Comparison of ENCODE assay signal across 14 mouse cellular contexts in genomic region chr11:116589020-116589531, GRCm38 (mm10). TPM values are rescaled to one million over a fixed set of nuclear protein-coding genes. Genes with fewer than 3 reads are reported as not detected.
DNase-seq lines count a peak whose midpoint lies in the region; ATAC-seq and TF ChIP-seq lines count a peak whose summit lies in the region.
"Had no signal": no experiment of that assay in that cellular context is flagged by ENCODE, and none has a peak within 500 bp of the region (broad histone marks: within the 10 kb centered on the region; RNA-seq: fewer than 3 reads in every experiment).

No protein-coding gene starts in this region.

- no peak for DNase-seq in heart, adult 2 months
- peak; percentile 18 for DNase-seq in NIH3T3 (ENCODE audit: low read depth)
- DNase-seq in hindbrain, embryonic 11.5 days (ENCODE audit: low spot score) = peak; percentile 51
- DNase-seq in midbrain, postnatal 0 days (ENCODE audit: low spot score) = peak; percentile 36
- no peak for DNase-seq in adrenal gland, adult 2 months
- DNase-seq in thymus, postnatal 14 days = no peak
- DNase-seq: adrenal gland, postnatal 10 days; cerebellum, adult 11-12 months; gastrocnemius, postnatal 36 days; lung, postnatal 36 days had no signal

- no peak for TF ChIP-seq CTCF in heart, adult 2 months (IDR thresholded peaks at IDR 0.05)
- no peak for TF ChIP-seq CTCF in midbrain, postnatal 0 days (IDR thresholded peaks at IDR 0.05)
- no peak for TF ChIP-seq CTCF in intestine, postnatal 0 days (IDR thresholded peaks at IDR 0.05; ENCODE audit: low read depth)

- no peaks in the 10 kb centered on the region for H3K9me3 ChIP-seq in heart, embryonic 11.5 days (replicated peaks; ENCODE audit: control insufficient read depth, low read length)
- no peaks in the 10 kb centered on the region for H3K9me3 ChIP-seq in hindbrain, embryonic 11.5 days (ENCODE audit: control insufficient read depth, low read length)
- H3K9me3 ChIP-seq in midbrain, postnatal 0 days (ENCODE audit: low read length) = no peaks in the 10 kb centered on the region
- no peaks in the 10 kb centered on the region for H3K9me3 ChIP-seq in intestine, postnatal 0 days (ENCODE audit: control insufficient read depth)
- H3K9me3 ChIP-seq: embryonic facial prominence, embryonic 12.5 days had no signal

- peaks cover 9% of the 10 kb centered on the region for H3K27me3 ChIP-seq in heart, embryonic 11.5 days (ENCODE audit: control insufficient read depth, insufficient read depth, low read length)
- H3K27me3 ChIP-seq in heart, adult 2 months (ENCODE audit: control insufficient read depth, insufficient read depth, low read length) = no peaks in the 10 kb centered on the region
- H3K27me3 ChIP-seq in hindbrain, embryonic 11.5 days (ENCODE audit: control insufficient read depth, insufficient read depth, low read length) = no peaks in the 10 kb centered on the region
- no peaks in the 10 kb centered on the region for H3K27me3 ChIP-seq in midbrain, postnatal 0 days (ENCODE audit: insufficient read depth, low read length)
- H3K27me3 ChIP-seq in intestine, postnatal 0 days (replicated peaks; ENCODE audit: control insufficient read depth, insufficient read depth, low read length) = peaks cover 14% of the 10 kb centered on the region

- TF ChIP-seq EP300 in heart, adult 2 months (IDR thresholded peaks at IDR 0.05; ENCODE audit: insufficient read depth, low read depth, low read length) = no peak

- no peak overlapping the region for H3K27ac ChIP-seq in heart, embryonic 11.5 days (ENCODE audit: low read depth, low read length)
- H3K27ac ChIP-seq in heart, adult 2 months = no peak overlapping the region
- H3K27ac ChIP-seq in hindbrain, embryonic 11.5 days (ENCODE audit: low read depth, low read length) = no peak overlapping the region
- H3K27ac ChIP-seq in midbrain, postnatal 0 days (ENCODE audit: low read depth, low read length) = no peak overlapping the region
- no peak overlapping the region for H3K27ac ChIP-seq in intestine, postnatal 0 days (ENCODE audit: low read depth, low read length)
- H3K27ac ChIP-seq: embryonic facial prominence, embryonic 12.5 days had no signal

- 25% methylated on average over 14 of the region's 14 CpGs for WGBS in heart, embryonic 11.5 days (ENCODE audit: insufficient replicate concordance)
- WGBS in heart, adult 2 months = 15% methylated on average over 14 of the region's 14 CpGs
- WGBS in hindbrain, embryonic 11.5 days = 37% methylated on average over 14 of the region's 14 CpGs
- WGBS in midbrain, postnatal 0 days = 14% methylated on average over 14 of the region's 14 CpGs
- 31% methylated on average over 14 of the region's 14 CpGs for WGBS in intestine, postnatal 0 days

- no peak for ATAC-seq in heart, embryonic 11.5 days (replicated peaks; ENCODE audit: insufficient number of reproducible peaks, low FRiP score, low TSS enrichment)
- ATAC-seq in hindbrain, embryonic 11.5 days (ENCODE audit: low FRiP score) = peak; percentile 59; the same call in 1 of the 2 replicates
- no peak for ATAC-seq in midbrain, postnatal 0 days (ENCODE audit: low FRiP score)
- ATAC-seq in intestine, postnatal 0 days = no peak

- H3K4me3 ChIP-seq in heart, embryonic 11.5 days (ENCODE audit: low read depth, low read length) = no peak overlapping the region
- H3K4me3 ChIP-seq in heart, adult 2 months = no peak overlapping the region
- no peak overlapping the region for H3K4me3 ChIP-seq in hindbrain, embryonic 11.5 days (ENCODE audit: low read depth, low read length)
- H3K4me3 ChIP-seq in midbrain, postnatal 0 days (ENCODE audit: low read depth, low read length) = no peak overlapping the region
- H3K4me3 ChIP-seq in intestine, postnatal 0 days (ENCODE audit: low read depth, low read length) = no peak overlapping the region
- H3K4me3 ChIP-seq: embryonic facial prominence, embryonic 12.5 days had no signal

- H3K9ac ChIP-seq in heart, embryonic 11.5 days (ENCODE audit: low read depth, low read length) = peak overlapping the region; percentile 28; the same call in 1 of the 2 replicates
- no peak overlapping the region for H3K9ac ChIP-seq in heart, adult 2 months (ENCODE audit: low read depth, low read length)
- H3K9ac ChIP-seq in hindbrain, embryonic 11.5 days (ENCODE audit: low read depth, low read length) = no peak overlapping the region
- H3K9ac ChIP-seq in midbrain, postnatal 0 days (replicated peaks; ENCODE audit: low read length, poor library complexity, severe bottlenecking) = no peak overlapping the region
- H3K9ac ChIP-seq in intestine, postnatal 0 days (ENCODE audit: low read depth, low read length) = no peak overlapping the region
- H3K9ac ChIP-seq: embryonic facial prominence, embryonic 12.5 days had no signal

- intact Hi-C loops in heart, adult 2 months (cut with DNase I) = no loop called here

- 0 out of 2 replicates have a peak overlapping the region, but pooled peaks have one; percentile 16 for H3K4me2 ChIP-seq in heart, embryonic 11.5 days
- no peak overlapping the region for H3K4me2 ChIP-seq in hindbrain, embryonic 11.5 days (replicated peaks; ENCODE audit: low read depth, low read length)
- H3K4me2 ChIP-seq in midbrain, postnatal 0 days (ENCODE audit: low read depth, low read length, poor library complexity, severe bottlenecking) = peak overlapping the region; percentile 29; the same call in 1 of the 2 replicates
- no peak overlapping the region for H3K4me2 ChIP-seq in intestine, postnatal 0 days (replicated peaks; ENCODE audit: low read depth)
- H3K4me2 ChIP-seq: embryonic facial prominence, embryonic 12.5 days had no signal

- H3K36me3 ChIP-seq in heart, embryonic 11.5 days (ENCODE audit: control insufficient read depth, insufficient read depth, low read length) = no peaks in the 10 kb centered on the region
- no peaks in the 10 kb centered on the region for H3K36me3 ChIP-seq in heart, adult 2 months (ENCODE audit: control insufficient read depth, insufficient read depth, low read length)
- H3K36me3 ChIP-seq in hindbrain, embryonic 11.5 days (ENCODE audit: control insufficient read depth, insufficient read depth, low read length) = no peaks in the 10 kb centered on the region
- H3K36me3 ChIP-seq in midbrain, postnatal 0 days (ENCODE audit: insufficient read depth, low read length) = no peaks in the 10 kb centered on the region
- no peaks in the 10 kb centered on the region for H3K36me3 ChIP-seq in intestine, postnatal 0 days (ENCODE audit: control insufficient read depth, insufficient read depth)
- H3K36me3 ChIP-seq: embryonic facial prominence, embryonic 12.5 days had no signal

- H3K4me1 ChIP-seq in heart, embryonic 11.5 days (ENCODE audit: control insufficient read depth, insufficient read depth, low read length) = peaks cover 20% of the 10 kb centered on the region
- H3K4me1 ChIP-seq in heart, adult 2 months (ENCODE audit: control insufficient read depth, insufficient read depth, low read length) = peaks cover 1% of the 10 kb centered on the region; the same call in 1 of the 2 replicates
- H3K4me1 ChIP-seq in hindbrain, embryonic 11.5 days (replicated peaks; ENCODE audit: control insufficient read depth, insufficient read depth, low read length) = 0 out of 2 replicates have a peak, but pooled peaks cover 2% of the 10 kb centered on the region
- 0 out of 2 replicates have a peak, but pooled peaks cover 3% of the 10 kb centered on the region for H3K4me1 ChIP-seq in midbrain, postnatal 0 days (ENCODE audit: insufficient read depth, low read length)
- no peaks in the 10 kb centered on the region for H3K4me1 ChIP-seq in intestine, postnatal 0 days (replicated peaks; ENCODE audit: control insufficient read depth, insufficient read depth, low read length)

- no peaks in the 10 kb centered on the region for H3K79me2 ChIP-seq in heart, adult 2 months (replicated peaks; ENCODE audit: control insufficient read depth, insufficient read depth, low read length)

- TF ChIP-seq POLR2A in heart, adult 2 months (IDR thresholded peaks at IDR 0.05; ENCODE audit: insufficient read depth, low read depth, low read length) = no peak

RNA-seq across cellular contexts. Expression of gene Aanat, which starts 2.8 kb away (rescaled TPM):
- not detected in 2 replicates for polyA plus RNA-seq in heart, embryonic 11.5 days (2014; fragmentation: Nextera tagmentation; extraction: Ambion mirVana)
- not detected for total RNA-seq in heart, adult 2 months (2021)
- polyA plus RNA-seq in heart, adult 2 months (2012; rRNA removed) = not detected in 2 replicates
- polyA plus RNA-seq in hindbrain, embryonic 11.5 days (2014; fragmentation: Nextera tagmentation; extraction: Ambion mirVana) = not detected in 2 replicates
- total RNA-seq in midbrain, postnatal 0 days (2014; rRNA removed) = 0.52 and 0.82 TPM in 2 replicates
- 0.90 and 0.94 TPM in 2 replicates for polyA plus RNA-seq in midbrain, postnatal 0 days (2015; fragmentation: Nextera tagmentation; extraction: Ambion mirVana)
- not detected in 2 replicates for polyA plus RNA-seq in intestine, postnatal 0 days (2015; fragmentation: Nextera tagmentation; extraction: Ambion mirVana)
- not detected for total RNA-seq in adrenal gland, adult 2 months (2021)
- 0.40 TPM in 1 of 2 replicates, not detected in the other for polyA plus RNA-seq in adrenal gland, adult 2 months (2012; rRNA removed)
- total RNA-seq: adrenal gland, postnatal 10 days; gastrocnemius, postnatal 36 days had no signal
- polyA plus RNA-seq: embryonic facial prominence, embryonic 12.5 days; small intestine, adult 2 months had no signal

RNA-seq across cellular contexts. Expression of gene Ube2o, which starts 7.8 kb away (rescaled TPM):
- 14.7 and 17.1 TPM in 2 replicates for polyA plus RNA-seq in heart, embryonic 11.5 days (2014; fragmentation: Nextera tagmentation; extraction: Ambion mirVana)
- 10 to 100 TPM; 24.8 to 36.3 TPM for total RNA-seq in heart, adult 2 months (2021)
- polyA plus RNA-seq in heart, adult 2 months (2012; rRNA removed) = 22.6 and 26.4 TPM in 2 replicates
- polyA plus RNA-seq in hindbrain, embryonic 11.5 days (2014; fragmentation: Nextera tagmentation; extraction: Ambion mirVana) = 17.5 and 18.8 TPM in 2 replicates
- total RNA-seq in midbrain, postnatal 0 days (2014; rRNA removed) = 109 and 112 TPM in 2 replicates
- 35.2 and 35.7 TPM in 2 replicates for polyA plus RNA-seq in midbrain, postnatal 0 days (2015; fragmentation: Nextera tagmentation; extraction: Ambion mirVana)
- 3.7 and 4.8 TPM in 2 replicates for polyA plus RNA-seq in intestine, postnatal 0 days (2015; fragmentation: Nextera tagmentation; extraction: Ambion mirVana)
- 10 to 100 TPM; 24.9 to 26.7 TPM for total RNA-seq in adrenal gland, adult 2 months (2021)
- 21.8 and 24.6 TPM in 2 replicates for polyA plus RNA-seq in adrenal gland, adult 2 months (2012; rRNA removed)

RNA-seq across cellular contexts. Expression of gene Rhbdf2, which starts 37.7 kb away (rescaled TPM):
- polyA plus RNA-seq in heart, embryonic 11.5 days (2014; fragmentation: Nextera tagmentation; extraction: Ambion mirVana) = 5.0 and 6.0 TPM in 2 replicates
- total RNA-seq in heart, adult 2 months (2021) = 10 to 100 TPM; 10.8 to 11.2 TPM
- polyA plus RNA-seq in heart, adult 2 months (2012; rRNA removed) = 19.2 and 22.3 TPM in 2 replicates
- polyA plus RNA-seq in hindbrain, embryonic 11.5 days (2014; fragmentation: Nextera tagmentation; extraction: Ambion mirVana) = 2.1 and 2.7 TPM in 2 replicates
- 3.4 and 4.5 TPM in 2 replicates for total RNA-seq in midbrain, postnatal 0 days (2014; rRNA removed)
- polyA plus RNA-seq in midbrain, postnatal 0 days (2015; fragmentation: Nextera tagmentation; extraction: Ambion mirVana) = 1.0 TPM in 2 replicates
- polyA plus RNA-seq in intestine, postnatal 0 days (2015; fragmentation: Nextera tagmentation; extraction: Ambion mirVana) = 7.6 and 8.4 TPM in 2 replicates
- total RNA-seq in adrenal gland, adult 2 months (2021) = 10 to 100 TPM in 1 of 2 experiments, 1 to 10 TPM in 1; 8.2 to 22.7 TPM
- polyA plus RNA-seq in adrenal gland, adult 2 months (2012; rRNA removed) = 41.1 and 56.8 TPM in 2 replicates

RNA-seq across cellular contexts. Expression of gene Sphk1, which starts 58.4 kb away (rescaled TPM):
- polyA plus RNA-seq in heart, embryonic 11.5 days (2014; fragmentation: Nextera tagmentation; extraction: Ambion mirVana) = 2.1 and 3.0 TPM in 2 replicates
- total RNA-seq in heart, adult 2 months (2021) = 1 to 10 TPM in 1 of 2 experiments, under 1 TPM in 1; 0.98 to 1.1 TPM
- 3.2 and 3.3 TPM in 2 replicates for polyA plus RNA-seq in heart, adult 2 months (2012; rRNA removed)
- polyA plus RNA-seq in hindbrain, embryonic 11.5 days (2014; fragmentation: Nextera tagmentation; extraction: Ambion mirVana) = 8.1 and 10.0 TPM in 2 replicates
- total RNA-seq in midbrain, postnatal 0 days (2014; rRNA removed) = 12.2 and 12.4 TPM in 2 replicates
- polyA plus RNA-seq in midbrain, postnatal 0 days (2015; fragmentation: Nextera tagmentation; extraction: Ambion mirVana) = 9.3 and 13.8 TPM in 2 replicates
- 2.5 and 3.3 TPM in 2 replicates for polyA plus RNA-seq in intestine, postnatal 0 days (2015; fragmentation: Nextera tagmentation; extraction: Ambion mirVana)
- 1 to 10 TPM; 2.4 to 2.6 TPM for total RNA-seq in adrenal gland, adult 2 months (2021)
- polyA plus RNA-seq in adrenal gland, adult 2 months (2012; rRNA removed) = 3.7 and 4.1 TPM in 2 replicates

Comparison
In these comparisons a context has a peak if more than half of its experiments do, and no peak if none do; other contexts are left out.
1. H3K4me2 ChIP-seq: peak in heart, embryonic 11.5 days (single experiment) and midbrain, postnatal 0 days (single experiment); none in hindbrain, embryonic 11.5 days (single experiment) and intestine, postnatal 0 days (single experiment).
2. DNase-seq: peak in NIH3T3 (single experiment), hindbrain, embryonic 11.5 days (single experiment) and midbrain, postnatal 0 days (single experiment); none in heart, adult 2 months (0 of 2), adrenal gland, adult 2 months (single experiment) and thymus, postnatal 14 days (single experiment).